ENCODE assay signal across 9 mouse cellular contexts in genomic region chr8:83574631-83575315, GRCm38 (mm10). TPM values are rescaled to one million over a fixed set of nuclear protein-coding genes. Genes with fewer than 3 reads are reported as not detected.
DNase-seq lines count a peak whose midpoint lies in the region; ATAC-seq and TF ChIP-seq lines count a peak whose summit lies in the region.
"Had no signal": no experiment of that assay in that cellular context is flagged by ENCODE, and none has a peak within 500 bp of the region (broad histone marks: within the 10 kb centered on the region; RNA-seq: fewer than 3 reads in every experiment).

No protein-coding gene starts in this region.

- TF ChIP-seq EP300 in CH12.LX (IDR thresholded peaks at IDR 0.05; ENCODE audit: low read length), result no peak

- ATAC-seq in heart, embryonic 13.5 days (ENCODE audit: extremely low read depth, insufficient number of reproducible peaks, low FRiP score, low TSS enrichment), result no peak
- ATAC-seq in granulocyte monocyte progenitor cell, adult 5-6 weeks (replicated peaks; ENCODE audit: poor library complexity, severe bottlenecking), result no peak

- H3K9ac ChIP-seq in CH12.LX (ENCODE audit: insufficient read depth, low read depth), result no peak overlapping the region
- peak overlapping the region; percentile 67 for H3K9ac ChIP-seq in heart, embryonic 13.5 days
- H3K9ac ChIP-seq: hindbrain, embryonic 12.5 days had no signal

- H3K4me3 ChIP-seq in CH12.LX (replicated peaks in 1 of 3; ENCODE audit: low read depth in 2 of 3, low read length in 2 of 3, poor library complexity in 1 of 3), result no peak overlapping the region
- H3K4me3 ChIP-seq in heart, embryonic 13.5 days, result no peak overlapping the region
- H3K4me3 ChIP-seq: hindbrain, embryonic 12.5 days had no signal

- TF ChIP-seq CTCF in CH12.LX (conservative IDR thresholded peaks at IDR 0.05 in 1 of 2, IDR thresholded peaks at IDR 0.05 in 1 of 2; ENCODE audit: low read depth in 2 of 2, low read length in 2 of 2), result no peak

- 70% methylated on average over 15 of the region's 15 CpGs for WGBS in heart, embryonic 13.5 days

- TF ChIP-seq POLR2A in CH12.LX (IDR thresholded peaks at IDR 0.05; ENCODE audit: low read depth, low read length), result no peak

- H3K27me3 ChIP-seq in CH12.LX (replicated peaks), result no peaks in the 10 kb centered on the region
- H3K27me3 ChIP-seq in heart, embryonic 13.5 days (replicated peaks), result no peaks in the 10 kb centered on the region
- H3K27me3 ChIP-seq: hindbrain, embryonic 12.5 days had no signal

- no peak for TF ChIP-seq RAD21 in CH12.LX (IDR thresholded peaks at IDR 0.05; ENCODE audit: low read depth, low read length)

- H3K79me2 ChIP-seq in CH12.LX (replicated peaks; ENCODE audit: control insufficient read depth, extremely low read depth, insufficient read depth, poor library complexity, severe bottlenecking), result peaks cover 16% of the 10 kb centered on the region

- in situ Hi-C loops in CH12.LX (cut with MboI; ENCODE audit: low pct_ligation_motif_present, low pct_unique_long_range_greater_than_20kb, low sequenced_read_pairs), result no loop called here

- no peak overlapping the region for H3K4me2 ChIP-seq in CH12.LX (ENCODE audit: insufficient read depth, low read depth, poor library complexity, severe bottlenecking)
- peak overlapping the region; percentile 16; the same call in 1 of the 2 replicates for H3K4me2 ChIP-seq in heart, embryonic 13.5 days
- H3K4me2 ChIP-seq: hindbrain, embryonic 12.5 days had no signal

- H3K36me3 ChIP-seq in CH12.LX (replicated peaks in 1 of 2; ENCODE audit: control insufficient read depth in 1 of 2, insufficient read depth in 1 of 2, low read length in 1 of 2), result peaks cover 27 to 77% of the 10 kb centered on the region in 2 experiments
- peaks cover 42% of the 10 kb centered on the region for H3K36me3 ChIP-seq in heart, embryonic 13.5 days

- dilution Hi-C loops in CH12.LX (cut with MboI; ENCODE audit: extremely low pct_ligation_motif_present, extremely low pct_unique_long_range_greater_than_20kb, low sequenced_read_pairs), result no loop called here

- H3K4me1 ChIP-seq in CH12.LX (ENCODE audit: control insufficient read depth in 1 of 2, insufficient read depth in 2 of 2), result peaks cover 31 to 53% of the 10 kb centered on the region in 2 experiments
- H3K4me1 ChIP-seq in heart, embryonic 13.5 days, result peaks cover 66% of the 10 kb centered on the region

- peak; percentile 40 for DNase-seq in kidney, adult 9 months
- DNase-seq in kidney, postnatal 14 days, result no peak
- DNase-seq in CH12.LX (ENCODE audit: extremely low read depth), result no peak
- DNase-seq in cerebellum, adult 18-20 months, result peak; percentile 46 to 48
- no peak for DNase-seq in embryo, embryonic 11 days
- DNase-seq: lung, adult 18-20 months had no signal

- H3K9me3 ChIP-seq in CH12.LX (replicated peaks; ENCODE audit: low read length), result no peaks in the 10 kb centered on the region
- H3K9me3 ChIP-seq in heart, embryonic 13.5 days, result no peaks in the 10 kb centered on the region
- H3K9me3 ChIP-seq: hindbrain, embryonic 12.5 days had no signal

- H3K27ac ChIP-seq in CH12.LX (ENCODE audit: insufficient read depth, low read depth), result peak overlapping the region; percentile 90; the same call in 1 of the 2 replicates
- peak overlapping the region; percentile 98 for H3K27ac ChIP-seq in heart, embryonic 13.5 days (replicated peaks)

TF ChIP-seq in CH12.LX, 34 proteins besides CTCF, POLR2A, EP300 and RAD21:
- TF ChIP-seq BHLHE40 (IDR thresholded peaks at IDR 0.05; ENCODE audit: low read depth, low read length) (no peak), IRF4 (IDR thresholded peaks at IDR 0.05; ENCODE audit: low read depth, low read length) (no peak), ZC3H11A (IDR thresholded peaks at IDR 0.05; ENCODE audit: low read depth, low read length) (no peak), E2F4 (IDR thresholded peaks at IDR 0.05; ENCODE audit: insufficient replicate concordance, low read depth, low read length) (no peak), PAX5 (IDR thresholded peaks at IDR 0.05; ENCODE audit: low read length) (no peak), MAZ (IDR thresholded peaks at IDR 0.05; ENCODE audit: low read depth, low read length) (no peak), ETS1 (conservative IDR thresholded peaks at IDR 0.05; ENCODE audit: low read depth, low read length) (no peak), HCFC1 (IDR thresholded peaks at IDR 0.05; ENCODE audit: low read depth, low read length) (no peak), MEF2A (IDR thresholded peaks at IDR 0.05; ENCODE audit: borderline replicate concordance, low read depth, low read length) (no peak), NELFE (IDR thresholded peaks at IDR 0.05; ENCODE audit: low read depth, low read length) (no peak), TCF12 (IDR thresholded peaks at IDR 0.05; ENCODE audit: low read depth, low read length) (no peak)

RNA-seq across cellular contexts. Expression of gene Ndufb7, which starts 8.3 kb away (rescaled TPM):
- total RNA-seq in CH12.LX (2012; rRNA removed) (316 and 331 TPM in 2 replicates), CH12.LX (2014; rRNA removed) (213 and 223 TPM in 2 replicates)
- polyA plus RNA-seq in CH12.LX (2012; ENCODE audit: insufficient read length, low read depth), result 144 and 202 TPM in 2 replicates
- polyA plus RNA-seq in heart, embryonic 13.5 days (2015; fragmentation: Nextera tagmentation; extraction: Ambion mirVana), result 524 and 602 TPM in 2 replicates
- 187 and 191 TPM in 2 replicates for total RNA-seq in granulocyte monocyte progenitor cell, adult 5-6 weeks (2014; fragmentation: Nextera tagmentation)
- total RNA-seq in granulocyte monocyte progenitor cell, adult 5-6 weeks (2017), result 179 and 187 TPM in 2 replicates

RNA-seq across cellular contexts. Expression of gene Tecr, which starts 33.0 kb away (rescaled TPM):
- 130 and 171 TPM in 2 replicates for total RNA-seq in CH12.LX (2012; rRNA removed)
- 95.9 and 111 TPM in 2 replicates for total RNA-seq in CH12.LX (2014; rRNA removed)
- polyA plus RNA-seq in CH12.LX (2012; ENCODE audit: insufficient read length, low read depth), result 199 and 209 TPM in 2 replicates
- 438 and 474 TPM in 2 replicates for polyA plus RNA-seq in heart, embryonic 13.5 days (2015; fragmentation: Nextera tagmentation; extraction: Ambion mirVana)
- 506 and 549 TPM in 2 replicates for total RNA-seq in granulocyte monocyte progenitor cell, adult 5-6 weeks (2014; fragmentation: Nextera tagmentation)
- total RNA-seq in granulocyte monocyte progenitor cell, adult 5-6 weeks (2017), result 230 and 343 TPM in 2 replicates

RNA-seq across cellular contexts. Expression of gene Dnajb1, which starts 33.2 kb away (rescaled TPM):
- total RNA-seq in CH12.LX (2012; rRNA removed) (24.9 and 32.0 TPM in 2 replicates), CH12.LX (2014; rRNA removed) (29.5 and 30.7 TPM in 2 replicates)
- 30.5 and 30.9 TPM in 2 replicates for polyA plus RNA-seq in CH12.LX (2012; ENCODE audit: insufficient read length, low read depth)
- 41.4 and 47.4 TPM in 2 replicates for polyA plus RNA-seq in heart, embryonic 13.5 days (2015; fragmentation: Nextera tagmentation; extraction: Ambion mirVana)
- 25.7 and 31.0 TPM in 2 replicates for total RNA-seq in granulocyte monocyte progenitor cell, adult 5-6 weeks (2014; fragmentation: Nextera tagmentation)
- total RNA-seq in granulocyte monocyte progenitor cell, adult 5-6 weeks (2017), result 28.1 and 47.3 TPM in 2 replicates

RNA-seq across cellular contexts. Expression of gene Olfr370, which starts 39.2 kb away (rescaled TPM):
- total RNA-seq in CH12.LX (2012; rRNA removed) (not detected in 2 replicates), CH12.LX (2014; rRNA removed) (not detected in 2 replicates)
- polyA plus RNA-seq in CH12.LX (2012; ENCODE audit: insufficient read length, low read depth), result 0.10 TPM in 1 of 2 replicates, not detected in the other
- polyA plus RNA-seq in heart, embryonic 13.5 days (2015; fragmentation: Nextera tagmentation; extraction: Ambion mirVana), result not detected in 2 replicates
- total RNA-seq in granulocyte monocyte progenitor cell, adult 5-6 weeks (2014; fragmentation: Nextera tagmentation), result not detected in 2 replicates
- total RNA-seq in granulocyte monocyte progenitor cell, adult 5-6 weeks (2017), result not detected in 2 replicates

Comparison
In these comparisons a context has a peak if more than half of its experiments do, and no peak if none do; other contexts are left out.
1. DNase-seq: peak in kidney, adult 9 months (single experiment) and cerebellum, adult 18-20 months (2 of 2); none in kidney, postnatal 14 days (single experiment), CH12.LX (single experiment) and embryo, embryonic 11 days (single experiment).